Mouse (Mus musculus): ENCODE data around the gene Btg1. TPM values are rescaled to one million over a fixed set of nuclear protein-coding genes. Genes with fewer than 3 reads are reported as not detected.

Btg1 gene
- polyA plus RNA-seq, 1 experiment from 2014 or later = 63.0 TPM

- Histone ChIP-seq H3K27me3 (ENCODE audit: control insufficient read depth, insufficient read depth, low read length) (no peaks in the 10 kb centered on the region), H3K4me3 (ENCODE audit: low read depth, low read length) (no peak overlapping the region), H3K4me1 (ENCODE audit: control insufficient read depth, insufficient read depth, low read length) (no peaks in the 10 kb centered on the region), H3K9ac (ENCODE audit: low read length) (no peak overlapping the region), H3K4me2 (ENCODE audit: low read depth) (no peak overlapping the region), H3K9me3 (ENCODE audit: control insufficient read depth, low read length) (no peaks in the 10 kb centered on the region), H3K36me3 (ENCODE audit: control insufficient read depth, insufficient read depth, low read length) (peaks cover 3% of the 10 kb centered on the region; the same call in 1 of the 2 replicates), H3K27ac (ENCODE audit: low read depth, low read length) (no peak overlapping the region)
- WGBS = 82% methylated on average over 12 of the region's 12 CpGs
- no peak for ATAC-seq (ENCODE audit: insufficient read depth, low FRiP score, low TSS enrichment)
- no peak for DNase-seq (ENCODE audit: low spot score)
Measured at GRCm38 (mm10) chr10:96632271-96633144, 15.7 kb downstream of the Btg1 start.

GRCm38 (mm10) chr10:96633145-96633516 is 16.3 kb downstream of the Btg1 start:
- H3K27ac ChIP-seq (ENCODE audit: low read depth, low read length) = no peak overlapping the region
- no peak for DNase-seq (ENCODE audit: low spot score)
- no peaks in the 10 kb centered on the region for H3K9me3 ChIP-seq (ENCODE audit: control insufficient read depth, low read length)
- H3K4me1 ChIP-seq (ENCODE audit: control insufficient read depth, insufficient read depth, low read length) = no peaks in the 10 kb centered on the region
- 77% methylated on average over 4 of the region's 4 CpGs for WGBS
- H3K27me3 ChIP-seq (ENCODE audit: control insufficient read depth, insufficient read depth, low read length) = no peaks in the 10 kb centered on the region
- no peak overlapping the region for H3K4me3 ChIP-seq (ENCODE audit: low read depth, low read length)
- H3K4me2 ChIP-seq (ENCODE audit: low read depth) = no peak overlapping the region
- H3K36me3 ChIP-seq (ENCODE audit: control insufficient read depth, insufficient read depth, low read length) = peaks cover 3% of the 10 kb centered on the region; the same call in 1 of the 2 replicates
- ATAC-seq (ENCODE audit: insufficient read depth, low FRiP score, low TSS enrichment) = no peak
- H3K9ac ChIP-seq (ENCODE audit: low read length) = no peak overlapping the region

- Histone ChIP-seq H3K27ac (ENCODE audit: low read depth, low read length) (no peak overlapping the region), H3K9ac (ENCODE audit: low read length) (no peak overlapping the region), H3K4me3 (ENCODE audit: low read depth, low read length) (no peak overlapping the region), H3K36me3 (ENCODE audit: control insufficient read depth, insufficient read depth, low read length) (no peaks in the 10 kb centered on the region), H3K9me3 (ENCODE audit: control insufficient read depth, low read length) (no peaks in the 10 kb centered on the region), H3K27me3 (ENCODE audit: control insufficient read depth, insufficient read depth, low read length) (no peaks in the 10 kb centered on the region), H3K4me1 (ENCODE audit: control insufficient read depth, insufficient read depth, low read length) (no peaks in the 10 kb centered on the region), H3K4me2 (ENCODE audit: low read depth) (no peak overlapping the region)
- no peak for DNase-seq (ENCODE audit: low spot score)
- 39% methylated on average over 4 of the region's 4 CpGs for WGBS
- ATAC-seq (ENCODE audit: insufficient read depth, low FRiP score, low TSS enrichment) = no peak
Measured at GRCm38 (mm10) chr10:96635472-96635871, 18.7 kb downstream of the Btg1 start.

DNA sequence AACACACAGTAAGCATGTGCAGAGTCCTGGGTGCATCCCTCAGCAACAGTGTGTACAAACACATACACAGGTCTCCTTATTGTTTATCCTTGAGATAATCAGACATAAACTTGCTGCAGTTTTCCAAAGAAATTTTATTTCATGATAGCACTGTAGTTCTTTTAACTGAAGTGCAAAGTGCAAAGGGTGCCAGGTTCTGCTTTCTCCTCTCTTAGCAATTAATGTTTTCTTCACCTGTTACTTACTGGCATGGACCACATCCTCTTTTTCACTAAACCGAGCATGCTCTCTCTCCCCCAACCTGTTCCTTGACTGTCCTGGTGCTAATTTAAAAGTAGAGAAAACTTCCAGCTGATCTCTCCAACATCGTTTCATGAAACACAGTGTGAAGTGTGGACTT is 21.7 kb downstream of the Btg1 start:
- Histone ChIP-seq H3K4me2 (ENCODE audit: low read depth) (no peak overlapping the region), H3K27me3 (ENCODE audit: control insufficient read depth, insufficient read depth, low read length) (no peaks in the 10 kb centered on the region), H3K4me1 (ENCODE audit: control insufficient read depth, insufficient read depth, low read length) (no peaks in the 10 kb centered on the region), H3K36me3 (ENCODE audit: control insufficient read depth, insufficient read depth, low read length) (no peaks in the 10 kb centered on the region), H3K9me3 (ENCODE audit: control insufficient read depth, low read length) (no peaks in the 10 kb centered on the region), H3K4me3 (ENCODE audit: low read depth, low read length) (no peak overlapping the region), H3K27ac (ENCODE audit: low read depth, low read length) (no peak overlapping the region), H3K9ac (ENCODE audit: low read length) (no peak overlapping the region)
- DNase-seq (ENCODE audit: low spot score) (no peak), ATAC-seq (ENCODE audit: insufficient read depth, low FRiP score, low TSS enrichment) (no peak)
- 87% methylated on average over 2 of the region's 2 CpGs for WGBS

DNA sequence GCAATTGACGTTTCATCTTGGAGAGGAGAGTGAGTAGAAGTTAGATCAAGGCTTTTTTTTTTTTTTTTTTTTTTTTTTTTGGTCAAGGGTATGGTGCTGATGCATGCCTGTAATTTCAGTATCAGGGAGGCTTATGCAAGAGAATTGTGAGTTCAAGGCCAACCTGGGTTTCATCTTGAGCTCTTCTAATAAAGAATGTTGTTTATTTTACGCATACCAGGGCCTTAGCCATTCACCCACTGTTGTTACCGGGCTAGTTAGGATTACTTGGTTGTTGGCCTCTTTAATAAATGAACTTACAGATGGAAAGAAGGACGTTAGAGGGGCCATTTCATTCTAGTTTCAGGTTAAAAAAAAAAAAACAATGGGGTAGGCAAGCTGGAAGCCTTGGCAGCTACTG is 25.2 kb downstream of the Btg1 start:
- Histone ChIP-seq H3K4me1 (ENCODE audit: control insufficient read depth, insufficient read depth, low read length) (peaks cover 9% of the 10 kb centered on the region; the same call in 1 of the 2 replicates), H3K4me3 (ENCODE audit: low read depth, low read length) (no peak overlapping the region), H3K27ac (ENCODE audit: low read depth, low read length) (no peak overlapping the region), H3K4me2 (ENCODE audit: low read depth) (no peak overlapping the region), H3K9ac (ENCODE audit: low read length) (no peak overlapping the region), H3K27me3 (ENCODE audit: control insufficient read depth, insufficient read depth, low read length) (no peaks in the 10 kb centered on the region), H3K36me3 (ENCODE audit: control insufficient read depth, insufficient read depth, low read length) (no peaks in the 10 kb centered on the region), H3K9me3 (ENCODE audit: control insufficient read depth, low read length) (no peaks in the 10 kb centered on the region)
- 77% methylated on average over 4 of the region's 4 CpGs for WGBS
- DNase-seq (ENCODE audit: low spot score) = no peak
- no peak for ATAC-seq (ENCODE audit: insufficient read depth, low FRiP score, low TSS enrichment)

DNA sequence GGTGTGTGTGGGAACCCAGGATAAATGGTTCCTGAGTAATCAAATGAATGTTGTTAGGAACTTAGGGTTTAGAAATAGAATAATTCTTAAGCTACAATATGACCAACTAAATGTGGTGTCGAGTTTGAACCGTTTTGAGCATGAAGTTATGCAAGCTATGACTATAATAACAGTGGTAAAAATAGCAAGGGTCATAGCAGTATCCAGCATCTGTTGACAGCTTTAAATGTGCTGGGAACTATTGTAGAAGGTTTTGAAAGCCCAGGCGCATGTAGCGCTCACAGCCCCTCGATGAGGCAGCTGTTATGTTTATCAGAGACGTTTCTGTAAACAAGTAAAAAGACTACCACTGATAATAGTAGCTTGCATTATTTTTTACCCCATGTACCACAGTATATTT is 25.9 kb downstream of the Btg1 start:
- Histone ChIP-seq H3K4me2 (ENCODE audit: low read depth) (no peak overlapping the region), H3K27me3 (ENCODE audit: control insufficient read depth, insufficient read depth, low read length) (no peaks in the 10 kb centered on the region), H3K4me3 (ENCODE audit: low read depth, low read length) (no peak overlapping the region), H3K27ac (ENCODE audit: low read depth, low read length) (no peak overlapping the region), H3K9me3 (ENCODE audit: control insufficient read depth, low read length) (no peaks in the 10 kb centered on the region), H3K36me3 (ENCODE audit: control insufficient read depth, insufficient read depth, low read length) (no peaks in the 10 kb centered on the region), H3K9ac (ENCODE audit: low read length) (no peak overlapping the region), H3K4me1 (ENCODE audit: control insufficient read depth, insufficient read depth, low read length) (peaks cover 10% of the 10 kb centered on the region; the same call in 1 of the 2 replicates)
- WGBS = 87% methylated on average over 6 of the region's 6 CpGs
- no peak for DNase-seq (ENCODE audit: low spot score)
- ATAC-seq (ENCODE audit: insufficient read depth, low FRiP score, low TSS enrichment) = no peak

DNA sequence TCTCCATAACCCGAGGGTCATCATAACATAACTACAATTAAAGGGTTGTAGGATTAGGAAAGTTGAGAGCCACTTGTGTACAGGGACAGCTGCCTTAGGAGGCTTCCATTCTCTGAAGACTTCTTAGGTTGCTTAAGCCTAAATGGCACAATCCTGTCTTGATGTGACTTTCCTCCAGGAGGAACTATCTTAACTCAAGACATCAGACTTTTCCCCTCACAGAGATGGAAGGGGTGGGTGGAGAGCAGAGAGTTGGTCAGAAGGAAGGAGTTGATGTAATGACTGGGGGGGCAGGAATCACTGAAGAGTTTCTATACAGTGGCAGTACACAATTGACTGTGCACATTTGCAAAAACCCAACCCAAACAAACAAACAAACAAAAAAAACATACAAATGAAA is 28.4 kb downstream of the Btg1 start:
- peaks cover 10% of the 10 kb centered on the region; the same call in 1 of the 2 replicates for H3K4me1 ChIP-seq (ENCODE audit: control insufficient read depth, insufficient read depth, low read length)
- H3K4me3 ChIP-seq (ENCODE audit: low read depth, low read length) = no peak overlapping the region
- DNase-seq (ENCODE audit: low spot score) = no peak
- no peak overlapping the region for H3K9ac ChIP-seq (ENCODE audit: low read length)
- no peaks in the 10 kb centered on the region for H3K36me3 ChIP-seq (ENCODE audit: control insufficient read depth, insufficient read depth, low read length)
- H3K27me3 ChIP-seq (ENCODE audit: control insufficient read depth, insufficient read depth, low read length) = no peaks in the 10 kb centered on the region
- WGBS = 89% methylated on average over 1 of the region's 1 CpGs
- no peak for ATAC-seq (ENCODE audit: insufficient read depth, low FRiP score, low TSS enrichment)
- H3K27ac ChIP-seq (ENCODE audit: low read depth, low read length) = peak overlapping the region; percentile 88; the same call in 1 of the 2 replicates
- no peak overlapping the region for H3K4me2 ChIP-seq (ENCODE audit: low read depth)
- no peaks in the 10 kb centered on the region for H3K9me3 ChIP-seq (ENCODE audit: control insufficient read depth, low read length)

DNA sequence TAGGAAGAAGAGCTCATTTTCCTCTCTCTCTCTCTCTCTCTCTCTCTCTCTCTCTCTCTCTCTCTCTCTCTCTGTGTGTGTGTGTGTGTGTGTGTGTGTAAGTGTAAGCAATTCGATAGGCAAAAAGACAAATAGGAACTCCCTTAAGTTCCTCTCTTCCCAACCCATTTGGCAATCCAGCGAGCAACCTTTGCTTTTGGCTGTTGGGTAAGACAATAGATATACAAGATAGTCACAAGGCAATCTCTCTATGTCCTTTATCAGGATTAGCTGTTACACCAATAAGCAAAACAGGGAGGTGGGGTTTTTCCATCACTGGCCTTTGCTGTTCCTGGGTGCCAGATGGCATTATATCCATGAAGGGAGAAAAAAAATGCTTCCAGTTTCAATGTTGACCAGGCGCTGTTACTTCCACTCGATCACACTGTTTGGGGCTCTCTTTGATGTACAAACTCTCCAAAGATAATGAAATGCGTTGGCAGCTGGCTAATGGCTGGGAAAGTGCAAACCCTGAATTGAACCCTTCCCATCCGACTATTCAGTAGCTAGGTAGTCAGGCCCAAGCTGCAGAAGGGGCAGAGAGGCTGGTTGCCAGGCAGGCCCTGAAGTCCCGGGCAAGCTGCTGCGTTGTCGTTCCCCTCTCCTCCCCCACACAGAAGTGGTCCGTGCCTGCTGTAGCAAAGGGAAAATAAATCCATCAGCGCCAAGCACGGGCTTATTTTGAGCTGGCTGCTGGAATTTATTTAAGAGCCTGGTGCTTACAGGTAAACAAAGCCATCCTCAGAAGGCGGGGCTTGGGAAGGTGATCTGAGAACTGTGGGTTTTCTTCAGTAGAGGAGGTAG is 29.4 kb downstream of the Btg1 start:
- Histone ChIP-seq H3K4me2 (ENCODE audit: low read depth) (peak overlapping the region; percentile 12; the same call in 1 of the 2 replicates), H3K4me3 (ENCODE audit: low read depth, low read length) (no peak overlapping the region), H3K36me3 (ENCODE audit: control insufficient read depth, insufficient read depth, low read length) (no peaks in the 10 kb centered on the region), H3K9ac (ENCODE audit: low read length) (no peak overlapping the region), H3K9me3 (ENCODE audit: control insufficient read depth, low read length) (no peaks in the 10 kb centered on the region), H3K27ac (ENCODE audit: low read depth, low read length) (peak overlapping the region; percentile 88), H3K4me1 (ENCODE audit: control insufficient read depth, insufficient read depth, low read length) (peaks cover 10% of the 10 kb centered on the region; the same call in 1 of the 2 replicates), H3K27me3 (ENCODE audit: control insufficient read depth, insufficient read depth, low read length) (no peaks in the 10 kb centered on the region)
- ATAC-seq (ENCODE audit: insufficient read depth, low FRiP score, low TSS enrichment) (peak; percentile 96), DNase-seq (ENCODE audit: low spot score) (peak; percentile 84)
- WGBS = 8% methylated on average over 13 of the region's 13 CpGs
